Mouse (Mus musculus): ENCODE measurements around the gene St8sia6. TPM values are rescaled to one million over a fixed set of nuclear protein-coding genes. Genes with fewer than 3 reads are reported as not detected.
"Not testable (repeated sequence)": the region's sequence is repeated elsewhere in the genome, so short reads cannot be mapped to it uniquely, and the experiment has no call there.

St8sia6 gene
- polyA plus RNA-seq, 1 experiment from 2014 or later: 0.77 TPM

- H3K4me2 ChIP-seq (replicated peaks): no peak overlapping the region
- H3K9ac ChIP-seq: no peak overlapping the region
- no peaks in the 10 kb centered on the region for H3K4me1 ChIP-seq
- H3K27ac ChIP-seq: no peak overlapping the region
- H3K4me3 ChIP-seq: no peak overlapping the region
- H3K36me3 ChIP-seq: no peaks in the 10 kb centered on the region
- H3K9me3 ChIP-seq: no peaks in the 10 kb centered on the region
- WGBS: 75% methylated on average over 2 of the region's 2 CpGs
- ATAC-seq (ENCODE audit: low FRiP score, low read depth): 0 out of 2 replicates have a peak, but pooled peaks have one; percentile 25
- H3K27me3 ChIP-seq (replicated peaks): no peaks in the 10 kb centered on the region
Measured at GRCm38 (mm10) chr2:13694417-13694816, 99.4 kb downstream of the St8sia6 start.

GRCm38 (mm10) chr2:13684380-13684779 is 109.5 kb downstream of the St8sia6 start:
- ATAC-seq (ENCODE audit: low FRiP score, low read depth): no peak
- H3K4me3 ChIP-seq: no peak overlapping the region
- 87% methylated on average over 4 of the region's 4 CpGs for WGBS
- H3K4me2 ChIP-seq (replicated peaks): no peak overlapping the region
- H3K27ac ChIP-seq: no peak overlapping the region
- H3K4me1 ChIP-seq: no peaks in the 10 kb centered on the region
- H3K27me3 ChIP-seq (replicated peaks): no peaks in the 10 kb centered on the region
- H3K9me3 ChIP-seq: no peaks in the 10 kb centered on the region
- no peaks in the 10 kb centered on the region for H3K36me3 ChIP-seq
- H3K9ac ChIP-seq: no peak overlapping the region

GRCm38 (mm10) chr2:13683205-13683570 is 110.7 kb downstream of the St8sia6 start:
- Histone ChIP-seq H3K36me3 (no peaks in the 10 kb centered on the region), H3K9me3 (no peaks in the 10 kb centered on the region), H3K9ac (no peak overlapping the region), H3K4me1 (no peaks in the 10 kb centered on the region), H3K4me3 (no peak overlapping the region), H3K4me2 (replicated peaks) (no peak overlapping the region), H3K27me3 (replicated peaks) (no peaks in the 10 kb centered on the region), H3K27ac (no peak overlapping the region)
- ATAC-seq (ENCODE audit: low FRiP score, low read depth): no peak
- 80% methylated on average over 2 of the region's 2 CpGs for WGBS

- H3K36me3 ChIP-seq: no peaks in the 10 kb centered on the region
- 69% methylated on average over 4 of the region's 4 CpGs for WGBS
- H3K4me1 ChIP-seq: no peaks in the 10 kb centered on the region
- ATAC-seq (ENCODE audit: low FRiP score, low read depth): no peak
- no peak overlapping the region for H3K27ac ChIP-seq
- H3K9me3 ChIP-seq: no peaks in the 10 kb centered on the region
- H3K27me3 ChIP-seq (replicated peaks): no peaks in the 10 kb centered on the region
- H3K4me2 ChIP-seq (replicated peaks): no peak overlapping the region
- no peak overlapping the region for H3K4me3 ChIP-seq
- H3K9ac ChIP-seq: no peak overlapping the region
Measured at GRCm38 (mm10) chr2:13682488-13683204, 111.2 kb downstream of the St8sia6 start.

- ATAC-seq (ENCODE audit: low FRiP score, low read depth): no peak
- WGBS: 68% methylated on average over 3 of the region's 3 CpGs
- no peak overlapping the region for H3K9ac ChIP-seq
- no peak overlapping the region for H3K27ac ChIP-seq
- H3K36me3 ChIP-seq: no peaks in the 10 kb centered on the region
- no peaks in the 10 kb centered on the region for H3K9me3 ChIP-seq
- H3K27me3 ChIP-seq (replicated peaks): no peaks in the 10 kb centered on the region
- no peaks in the 10 kb centered on the region for H3K4me1 ChIP-seq
- no peak overlapping the region for H3K4me2 ChIP-seq (replicated peaks)
- no peak overlapping the region for H3K4me3 ChIP-seq
Measured at GRCm38 (mm10) chr2:13672946-13673345, 120.9 kb downstream of the St8sia6 start.

- Histone ChIP-seq H3K27ac (no peak overlapping the region), H3K4me2 (replicated peaks) (no peak overlapping the region), H3K27me3 (replicated peaks) (no peaks in the 10 kb centered on the region), H3K36me3 (no peaks in the 10 kb centered on the region), H3K9me3 (no peaks in the 10 kb centered on the region), H3K9ac (no peak overlapping the region), H3K4me1 (no peaks in the 10 kb centered on the region), H3K4me3 (no peak overlapping the region)
- 86% methylated on average over 12 of the region's 12 CpGs for WGBS
- no peak for ATAC-seq (ENCODE audit: low FRiP score, low read depth)
Measured at GRCm38 (mm10) chr2:13672426-13672825, 121.4 kb downstream of the St8sia6 start.

GRCm38 (mm10) chr2:13634866-13635265 is 159.0 kb downstream of the St8sia6 start:
- no peaks in the 10 kb centered on the region for H3K27me3 ChIP-seq (replicated peaks)
- H3K27ac ChIP-seq: no peak overlapping the region
- no peaks in the 10 kb centered on the region for H3K4me1 ChIP-seq
- H3K9me3 ChIP-seq: no peaks in the 10 kb centered on the region
- 33% methylated on average over 1 of the region's 1 CpGs for WGBS
- no peak overlapping the region for H3K4me2 ChIP-seq (replicated peaks)
- no peak for ATAC-seq (ENCODE audit: low FRiP score, low read depth)
- no peaks in the 10 kb centered on the region for H3K36me3 ChIP-seq
- no peak overlapping the region for H3K4me3 ChIP-seq
- no peak overlapping the region for H3K9ac ChIP-seq

GRCm38 (mm10) chr2:13630136-13630832 is 163.6 kb downstream of the St8sia6 start:
- Histone ChIP-seq H3K4me3 (no peak overlapping the region), H3K9me3 (no peaks in the 10 kb centered on the region), H3K4me1 (no peaks in the 10 kb centered on the region), H3K27ac (no peak overlapping the region), H3K4me2 (replicated peaks) (no peak overlapping the region), H3K27me3 (replicated peaks) (no peaks in the 10 kb centered on the region), H3K36me3 (no peaks in the 10 kb centered on the region), H3K9ac (no peak overlapping the region)
- WGBS: 76% methylated on average over 7 of the region's 7 CpGs
- ATAC-seq (ENCODE audit: low FRiP score, low read depth): no peak

GRCm38 (mm10) chr2:13603636-13604035 is 190.2 kb downstream of the St8sia6 start:
- not testable (repeated sequence) for H3K4me2 ChIP-seq (replicated peaks); H3K9ac ChIP-seq; H3K4me3 ChIP-seq; H3K27ac ChIP-seq; H3K4me1 ChIP-seq; H3K27me3 ChIP-seq (replicated peaks); ATAC-seq (ENCODE audit: low FRiP score, low read depth); H3K9me3 ChIP-seq; H3K36me3 ChIP-seq
- 73% methylated on average over 5 of the region's 5 CpGs for WGBS

GRCm38 (mm10) chr2:13603093-13603492 is 190.8 kb downstream of the St8sia6 start:
- Histone ChIP-seq H3K4me2 (replicated peaks) (no peak overlapping the region), H3K27me3 (replicated peaks) (no peaks in the 10 kb centered on the region)

More at GRCm38 (mm10) chr2:13603093-13603492, 190.8 kb downstream of the St8sia6 start:
- Histone ChIP-seq H3K36me3 (no peaks in the 10 kb centered on the region), H3K4me3 (no peak overlapping the region), H3K9ac (no peak overlapping the region), H3K9me3 (no peaks in the 10 kb centered on the region), H3K4me1 (no peaks in the 10 kb centered on the region), H3K27ac (no peak overlapping the region)
- ATAC-seq (ENCODE audit: low FRiP score, low read depth): no peak

Measured in neural tube, embryonic 12.5 days (tissue).